Mouse (Mus musculus): ENCODE results near the gene Afap1l2.

DNA sequence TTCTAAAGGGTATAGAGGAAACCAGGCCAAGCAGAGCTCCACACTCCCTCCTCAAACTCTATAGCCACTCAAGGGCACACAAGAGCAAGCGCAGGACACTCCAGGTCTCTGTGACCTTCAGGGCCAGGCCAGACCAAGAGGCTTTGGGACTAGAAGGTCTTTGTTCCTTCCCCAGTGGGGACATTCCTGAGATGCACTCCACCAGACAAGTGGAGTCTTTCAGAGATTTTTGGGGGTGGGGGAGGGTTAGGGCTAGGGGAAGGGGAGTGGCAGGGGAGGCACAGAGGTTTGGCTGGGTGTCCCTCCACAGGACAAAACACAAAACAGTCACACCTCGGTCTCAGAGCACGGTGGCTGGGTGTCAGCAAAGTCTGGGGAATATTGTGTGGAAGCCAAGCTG is 48.4 kb downstream of the Afap1l2 start:
- no peak for TF ChIP-seq POLR2A (IDR thresholded peaks at IDR 0.05; ENCODE audit: low read depth, low read length)
- no peak for TF ChIP-seq CTCF (conservative IDR thresholded peaks at IDR 0.05; ENCODE audit: insufficient read depth, insufficient read length, low read depth, low read length)
